Mouse (Mus musculus): Measurements from ENCODE around the gene Gm21190.
"Not testable (repeated sequence)": the region's sequence is repeated elsewhere in the genome, so short reads cannot be mapped to it uniquely, and the experiment has no call there.

The Gm21190 gene

DNA sequence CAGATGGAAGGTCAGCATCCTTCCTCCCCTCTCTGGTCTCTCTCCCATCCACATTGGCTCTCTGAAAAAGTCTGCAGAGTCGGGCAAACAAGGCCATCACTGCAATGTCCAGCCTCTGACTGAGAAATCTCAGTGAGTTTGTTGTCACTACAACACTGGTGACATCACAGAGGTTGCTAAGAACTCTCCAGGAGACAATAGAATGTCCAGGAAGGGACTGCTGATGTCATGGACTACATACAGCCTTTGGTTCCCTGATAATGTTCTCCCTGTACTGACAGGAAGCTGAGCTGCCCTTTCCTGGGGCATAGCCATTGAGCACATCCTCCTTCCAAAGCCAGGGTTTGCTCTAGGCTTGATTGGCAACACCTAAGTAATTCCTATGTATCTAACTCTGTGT is at the start of gene Gm21190:
Gm21190 (minus strand) TSS at position 101 of the 400 bp plus-strand sequence.
- DNase-seq, result not testable (repeated sequence)

DNA sequence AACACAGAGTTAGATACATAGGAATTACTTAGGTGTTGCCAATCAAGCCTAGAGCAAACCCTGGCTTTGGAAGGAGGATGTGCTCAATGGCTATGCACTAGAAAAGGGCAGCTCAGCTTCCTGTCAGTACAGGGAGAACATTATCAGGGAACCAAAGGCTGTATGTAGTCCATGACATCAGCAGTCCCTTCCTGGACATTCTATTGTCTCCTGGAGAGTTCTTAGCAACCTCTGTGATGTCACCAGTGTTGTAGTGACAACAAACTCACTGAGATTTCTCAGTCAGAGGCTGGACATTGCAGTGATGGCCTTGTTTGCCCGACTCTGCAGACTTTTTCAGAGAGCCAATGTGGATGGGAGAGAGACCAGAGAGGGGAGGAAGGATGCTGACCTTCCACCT is 48.0 kb upstream of the Gm21190 start, which contains the start of gene Gm21083:
Gm21083 (plus strand) TSS at position 301 of the 400 bp plus-strand sequence.
- DNase-seq, result not testable (repeated sequence)

- not testable (repeated sequence) for DNase-seq
These were observed 44.7 kb upstream of the Gm21190 start for GRCm38 (mm10) chr5:15573735-15574134.

- not testable (repeated sequence) for DNase-seq
These were observed 32.6 kb upstream of the Gm21190 start for GRCm38 (mm10) chr5:15561425-15562264.

DNA sequence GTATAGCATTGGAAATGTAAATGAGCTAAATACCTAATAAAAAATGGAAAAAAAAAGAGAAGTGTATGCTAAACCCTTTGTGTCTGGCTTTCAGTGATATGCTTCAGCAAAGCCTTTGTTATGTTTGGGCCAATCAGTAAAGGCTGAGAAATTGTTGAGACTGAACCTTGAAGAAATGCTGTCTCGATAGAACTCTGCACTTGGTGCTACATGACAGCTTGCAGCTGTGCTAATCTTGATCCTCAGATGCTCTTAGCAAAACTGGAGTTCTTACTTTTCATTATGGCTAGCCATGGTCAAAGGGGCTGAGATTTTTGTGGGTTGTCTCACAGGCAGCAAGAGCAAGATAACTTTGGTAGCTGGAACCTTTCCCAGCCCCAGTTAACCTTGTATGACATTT is 29.6 kb upstream of the Gm21190 start:
- DNase-seq, result not testable (repeated sequence)

DNA sequence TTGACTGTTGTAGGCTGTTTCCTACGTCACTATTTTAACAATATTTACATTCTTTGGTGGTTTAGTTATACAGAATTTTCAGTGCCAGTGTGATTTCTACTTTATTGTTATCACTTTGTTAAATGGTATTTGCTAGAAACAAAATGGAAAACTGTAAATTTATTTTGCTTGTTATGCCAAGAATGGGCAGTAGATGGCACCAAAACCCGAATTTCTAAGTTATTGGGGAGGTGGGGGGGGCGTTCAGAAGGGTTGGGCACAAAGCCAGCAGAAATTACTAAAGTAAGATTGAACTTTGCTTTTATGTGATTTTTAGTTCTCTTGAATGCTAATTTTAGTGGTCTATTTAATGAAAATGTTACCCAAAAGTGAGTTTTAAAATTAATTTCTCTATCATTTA is 20.6 kb upstream of the Gm21190 start:
- not testable (repeated sequence) for DNase-seq

- not testable (repeated sequence) for DNase-seq
These were observed 20.1 kb upstream of the Gm21190 start for GRCm38 (mm10) chr5:15549134-15549533.

DNA sequence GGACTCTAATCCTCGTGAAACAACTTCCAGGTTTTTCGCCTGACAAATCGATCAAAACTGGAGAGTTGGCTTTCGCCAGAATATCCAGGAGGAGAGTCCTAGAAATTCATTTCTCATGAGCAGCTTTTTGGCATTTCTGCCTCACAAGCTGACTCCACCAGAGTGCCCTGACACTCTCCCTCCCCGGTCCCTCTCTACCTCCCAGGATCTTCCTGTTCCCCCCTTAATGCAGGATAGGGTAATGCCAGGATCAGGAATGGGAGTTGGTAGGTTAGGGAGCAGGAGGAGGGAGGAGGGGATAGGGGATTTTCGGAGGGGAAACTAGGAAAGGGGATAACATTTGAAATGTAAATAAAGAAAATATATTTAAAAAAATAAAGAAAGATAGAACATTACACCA is 19.6 kb upstream of the Gm21190 start:
- DNase-seq, result not testable (repeated sequence)

GRCm38 (mm10) chr5:15522470-15522869 is 6.6 kb downstream of the Gm21190 start:
- DNase-seq, result peak; percentile 18

GRCm38 (mm10) chr5:15522028-15522427 is 7.0 kb downstream of the Gm21190 start:
- DNase-seq, result not testable (repeated sequence)

GRCm38 (mm10) chr5:15520418-15520817 is 8.6 kb downstream of the Gm21190 start:
- DNase-seq, result peak; percentile 47

DNA sequence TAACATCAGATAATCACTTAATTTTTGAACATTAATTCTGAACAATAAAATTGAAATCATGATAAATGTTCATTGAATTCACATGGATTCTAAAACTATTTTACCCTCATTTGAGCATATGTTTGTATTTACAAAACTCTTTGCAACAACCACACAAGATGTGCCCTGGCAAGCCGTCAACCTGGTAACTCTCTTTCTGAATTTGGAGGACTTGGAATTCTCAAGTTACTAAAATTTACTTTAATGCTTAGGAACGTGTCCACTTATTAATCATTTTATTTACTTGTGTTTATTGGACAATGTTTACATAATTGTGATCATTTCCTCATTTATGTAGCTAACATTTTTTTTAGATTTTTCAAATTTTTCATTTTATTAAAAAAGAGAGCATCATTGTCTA is 11.9 kb downstream of the Gm21190 start:
- DNase-seq, result not testable (repeated sequence)

- DNase-seq, result not testable (repeated sequence)
These were observed 16.8 kb downstream of the Gm21190 start for GRCm38 (mm10) chr5:15512236-15512635.

DNA sequence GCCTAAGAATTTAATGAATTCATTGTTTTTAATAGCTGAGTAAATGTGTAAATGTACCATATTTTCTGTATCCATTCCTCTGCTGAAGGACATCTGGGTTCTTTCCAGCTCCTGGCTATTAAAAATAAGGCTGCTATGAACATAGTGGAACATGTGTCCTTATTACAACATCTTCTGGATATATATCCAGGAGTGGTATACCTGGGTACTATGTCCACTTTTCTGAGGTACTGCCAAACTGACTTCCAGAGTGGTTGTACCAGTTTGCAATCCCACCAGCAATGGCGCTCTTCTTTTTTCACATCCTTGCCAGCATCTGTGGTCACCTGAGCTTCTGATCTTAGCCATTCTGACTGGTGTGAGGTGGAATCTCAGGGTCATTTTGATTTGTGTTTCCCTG is 19.1 kb downstream of the Gm21190 start:
- DNase-seq, result not testable (repeated sequence)

DNA sequence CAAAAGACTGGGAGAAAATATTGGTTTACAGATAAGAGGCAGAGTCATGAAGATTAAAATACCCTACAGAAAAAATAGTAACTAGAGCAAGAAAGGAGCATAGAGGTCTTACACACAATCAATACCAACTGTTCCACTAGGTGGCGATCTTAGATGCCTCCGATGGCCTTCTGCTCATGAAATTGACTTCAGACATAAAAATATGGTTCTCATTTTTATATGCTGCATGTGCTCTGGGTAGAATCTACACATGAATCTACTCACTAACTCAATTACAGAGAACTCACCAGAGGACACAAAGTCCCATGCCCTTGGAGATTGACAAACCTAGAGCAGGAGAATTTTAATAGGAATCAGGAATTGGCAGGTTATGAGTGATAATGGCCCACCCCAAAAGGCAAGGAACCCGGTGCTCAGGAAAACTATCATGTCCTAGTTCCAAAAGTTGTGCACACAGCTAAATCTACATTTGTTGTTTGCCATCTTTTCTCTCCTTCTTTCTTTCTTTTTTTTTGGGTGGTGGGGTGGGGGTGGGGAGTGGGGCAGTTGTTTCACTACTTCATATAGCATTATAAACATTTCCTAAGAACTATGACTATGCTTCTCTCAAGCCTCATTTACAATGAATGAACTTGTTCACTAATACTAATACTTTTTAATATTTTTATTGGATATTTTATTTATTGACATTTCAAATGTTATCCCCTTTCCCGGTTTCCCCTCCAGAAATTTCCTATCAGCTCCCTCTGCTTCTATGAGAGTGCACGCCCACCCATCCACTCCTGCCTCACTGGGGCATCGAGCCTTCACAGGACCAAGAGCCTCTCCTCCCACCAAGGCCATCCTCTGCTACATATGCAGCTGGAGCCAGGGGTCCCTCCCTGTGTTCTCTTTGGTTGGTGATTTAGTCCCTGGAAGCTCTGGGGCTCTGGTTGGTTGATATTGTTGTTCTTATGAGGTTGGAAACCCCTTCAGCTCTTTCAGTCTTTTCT is 20.3 kb downstream of the Gm21190 start:
- DNase-seq, result peak; percentile 58

GRCm38 (mm10) chr5:15507757-15508459 is 21.1 kb downstream of the Gm21190 start:
- not testable (repeated sequence) for DNase-seq

DNA sequence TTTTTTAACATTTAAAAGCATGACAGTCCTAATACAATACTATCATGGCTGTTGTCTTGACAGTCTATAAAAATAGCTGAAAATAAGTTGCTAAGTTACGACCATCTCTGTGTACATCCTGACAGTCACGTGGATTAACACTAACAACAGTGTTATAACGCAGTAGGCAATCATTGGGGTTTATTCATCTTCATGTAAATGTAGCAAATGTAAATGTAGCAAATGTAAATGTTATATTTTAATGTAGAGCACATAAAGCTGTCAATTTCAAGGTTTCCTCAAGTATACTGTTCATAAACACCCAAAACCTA is 21.8 kb downstream of the Gm21190 start:
- no peak for DNase-seq

GRCm38 (mm10) chr5:15506575-15507308 is 22.3 kb downstream of the Gm21190 start:
- DNase-seq, result peak; percentile 45

GRCm38 (mm10) chr5:15498774-15499400 is 30.1 kb downstream of the Gm21190 start:
- DNase-seq, result peak; percentile 61

GRCm38 (mm10) chr5:15498350-15498749 is 30.7 kb downstream of the Gm21190 start:
- not testable (repeated sequence) for DNase-seq

DNA sequence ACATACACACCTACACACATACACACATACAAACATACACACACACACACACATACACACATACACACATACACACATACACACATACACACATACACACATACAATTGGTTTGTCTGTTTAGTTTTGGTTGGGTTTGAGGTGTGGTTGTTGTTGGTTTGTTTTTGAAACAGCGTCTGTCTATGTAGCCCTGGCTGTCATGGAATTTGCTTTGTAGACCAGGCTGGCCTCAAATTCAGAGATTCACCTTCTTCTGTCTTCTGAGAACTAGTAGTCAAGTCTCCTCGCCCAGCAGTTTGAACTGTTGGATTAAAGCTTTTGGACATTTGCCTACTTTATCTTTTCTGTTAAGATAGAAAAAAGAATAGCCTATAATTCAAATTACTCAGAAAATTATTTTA is 38.1 kb downstream of the Gm21190 start:
- DNase-seq, result not testable (repeated sequence)
